Mouse (Mus musculus) megakaryocyte, embryonic 14.5 days (primary cell): ENCODE measurements at regions not wholly inside any gene's neighbourhood (a gene's known extent, or its start where the extent isn't known, plus 50 kb on each side); places are given as distances from the start of the nearest gene placed in this dataset.

ENCODE experiments used
- FLI1 ChIP-seq: IDR thresholded peaks from 2 replicates; pipeline ENCODE4 v1.6.1; 2012; ENCODE audit warnings: low read length, inconsistent platforms, mixed read lengths
- GATA1 ChIP-seq: IDR thresholded peaks from 3 replicates; pipeline ENCODE4 v1.6.1; 2012; ENCODE audit warnings: mixed read lengths, low read length, inconsistent platforms, borderline replicate concordance

DNA sequence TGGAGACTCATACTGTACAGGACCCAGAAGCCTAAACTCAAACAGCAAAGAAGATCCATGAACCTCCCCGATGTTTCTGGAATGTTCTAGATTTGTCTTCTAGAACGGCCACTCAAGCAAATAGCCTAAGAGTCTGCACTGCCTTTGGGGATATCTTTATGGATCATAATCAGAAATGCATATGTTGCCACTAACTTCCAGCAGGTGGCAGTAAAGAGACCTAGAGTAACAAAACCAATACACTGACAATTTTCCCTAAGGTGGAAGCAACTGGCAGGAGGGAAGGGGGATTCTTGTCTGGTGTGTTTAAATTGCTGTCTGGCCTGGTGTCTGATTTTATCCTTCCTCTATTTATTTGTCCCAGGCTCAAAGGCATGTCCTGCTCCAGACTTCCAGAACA lies 69.2 kb upstream of the Cdh5 start:
- TF ChIP-seq GATA1: no peak
- TF ChIP-seq FLI1: no peak
